Mouse (Mus musculus): ENCODE results near the gene Rab40b. TPM values are rescaled to one million over a fixed set of nuclear protein-coding genes. Genes with fewer than 3 reads are reported as not detected.
"Not testable (repeated sequence)": the region's sequence is repeated elsewhere in the genome, so short reads cannot be mapped to it uniquely, and the experiment has no call there.

Rab40b gene
- polyA plus RNA-seq, 1 experiment from 2014 or later = 12.1 TPM

GRCm38 (mm10) chr11:121354091-121354707 lies 33.9 kb downstream of the Rab40b start, which contains the start of gene Wdr45b:
Wdr45b (minus strand) TSS chr11:121354445.
- Histone ChIP-seq H3K27ac (replicated peaks) (peak within 1 kb of the TSS; percentile 93), H3K4me3 (peak within 1 kb of the TSS; percentile 98), H3K27me3 (no peaks in the 10 kb centered on the region), H3K4me2 (peak within 1 kb of the TSS; percentile 62), H3K4me1 (replicated peaks) (peaks cover 21% of the 10 kb centered on the region), H3K36me3 (no peaks in the 10 kb centered on the region), H3K9me3 (no peaks in the 10 kb centered on the region), H3K9ac (peak within 1 kb of the TSS; percentile 95)
- ATAC-seq (ENCODE audit: low FRiP score, low read depth) = peak; percentile 96
- WGBS = under 1% methylated on average over 68 of the region's 69 CpGs

- no peak for ATAC-seq (ENCODE audit: low FRiP score, low read depth)
- WGBS = 4% methylated on average over 40 of the region's 41 CpGs
- peak overlapping the region; percentile 62 for H3K4me2 ChIP-seq
Measured at GRCm38 (mm10) chr11:121353326-121354090, 34.5 kb downstream of the Rab40b start.

GRCm38 (mm10) chr11:121348727-121349126 lies 39.3 kb downstream of the Rab40b start:
- not testable (repeated sequence) for H3K4me2 ChIP-seq; ATAC-seq (ENCODE audit: low FRiP score, low read depth); H3K4me3 ChIP-seq; H3K9ac ChIP-seq; H3K9me3 ChIP-seq; H3K27me3 ChIP-seq; H3K36me3 ChIP-seq; H3K27ac ChIP-seq (replicated peaks)
- H3K4me1 ChIP-seq (replicated peaks) = peaks cover 13% of the 10 kb centered on the region
- WGBS = 95% methylated on average over 3 of the region's 3 CpGs

More at GRCm38 (mm10) chr11:121353326-121354090, 34.5 kb downstream of the Rab40b start:
- Histone ChIP-seq H3K36me3 (no peaks in the 10 kb centered on the region; the same call in 1 of the 2 replicates), H3K9ac (peak overlapping the region; percentile 95), H3K27me3 (no peaks in the 10 kb centered on the region), H3K27ac (replicated peaks) (peak overlapping the region; percentile 93), H3K4me3 (peak overlapping the region; percentile 98), H3K9me3 (no peaks in the 10 kb centered on the region), H3K4me1 (replicated peaks) (peaks cover 21% of the 10 kb centered on the region)

- no peak overlapping the region for H3K9ac ChIP-seq
- H3K4me1 ChIP-seq (replicated peaks) = peaks cover 10% of the 10 kb centered on the region
- H3K4me3 ChIP-seq = no peak overlapping the region
- H3K27me3 ChIP-seq = no peaks in the 10 kb centered on the region
- no peaks in the 10 kb centered on the region for H3K9me3 ChIP-seq
- peaks cover 10% of the 10 kb centered on the region for H3K36me3 ChIP-seq
- H3K4me2 ChIP-seq = no peak overlapping the region
- ATAC-seq (ENCODE audit: low FRiP score, low read depth) = no peak
- H3K27ac ChIP-seq (replicated peaks) = no peak overlapping the region
- 97% methylated on average over 2 of the region's 2 CpGs for WGBS
Measured at GRCm38 (mm10) chr11:121348166-121348565, 39.9 kb downstream of the Rab40b start.

DNA sequence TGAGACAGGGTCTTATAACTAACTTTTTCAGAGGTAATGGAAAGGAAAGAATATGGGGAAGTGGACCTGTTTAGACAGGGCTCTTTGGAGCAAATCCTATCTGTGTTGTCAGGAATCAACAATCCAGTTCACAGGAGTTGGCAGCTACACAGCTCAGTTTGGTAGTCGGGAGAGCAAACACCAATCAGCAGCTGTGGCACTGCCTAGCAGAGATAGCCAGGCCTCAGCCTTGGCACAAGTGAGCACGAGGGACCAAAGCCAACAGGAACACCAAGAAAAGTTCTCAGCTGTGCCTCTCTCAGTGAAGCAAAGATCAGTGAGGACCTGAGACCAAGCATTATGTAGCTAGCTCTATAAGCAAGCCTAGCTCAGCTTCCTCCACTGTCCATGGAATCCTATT lies 41.0 kb downstream of the Rab40b start:
- no peak overlapping the region for H3K4me2 ChIP-seq
- no peaks in the 10 kb centered on the region for H3K4me1 ChIP-seq (replicated peaks)
- H3K9me3 ChIP-seq = no peaks in the 10 kb centered on the region
- H3K36me3 ChIP-seq = peaks cover 10% of the 10 kb centered on the region
- no peak overlapping the region for H3K9ac ChIP-seq
- WGBS = 91% methylated on average over 2 of the region's 2 CpGs
- no peak overlapping the region for H3K4me3 ChIP-seq
- no peak for ATAC-seq (ENCODE audit: low FRiP score, low read depth)
- no peaks in the 10 kb centered on the region for H3K27me3 ChIP-seq
- no peak overlapping the region for H3K27ac ChIP-seq (replicated peaks)

- H3K4me1 ChIP-seq (replicated peaks); H3K9ac ChIP-seq; H3K27me3 ChIP-seq; H3K27ac ChIP-seq (replicated peaks); H3K4me3 ChIP-seq; H3K9me3 ChIP-seq; ATAC-seq (ENCODE audit: low FRiP score, low read depth); H3K4me2 ChIP-seq: not testable (repeated sequence)
- 40% methylated on average over 1 of the region's 1 CpGs for WGBS
- H3K36me3 ChIP-seq = peaks cover 11% of the 10 kb centered on the region
Measured at GRCm38 (mm10) chr11:121342423-121342822, 45.6 kb downstream of the Rab40b start.

DNA sequence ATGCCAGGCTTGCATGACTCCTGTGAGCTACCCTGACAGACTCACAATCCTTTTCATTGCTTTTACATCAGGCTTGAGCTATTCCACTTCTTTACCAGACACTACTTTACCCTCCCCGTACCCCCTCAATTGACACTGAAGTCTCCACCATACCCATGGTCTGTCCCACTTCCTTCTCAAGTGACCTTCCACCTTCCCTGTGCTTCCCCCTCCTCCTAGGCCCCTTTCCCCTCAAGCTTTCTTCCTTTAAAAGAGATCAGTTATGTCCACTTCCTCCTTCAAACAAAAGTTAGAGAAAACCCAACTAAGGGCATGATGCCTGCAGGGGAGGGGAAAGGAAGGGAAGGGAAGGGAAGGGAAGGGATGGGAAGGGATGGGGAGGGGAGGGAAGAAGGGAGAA lies 47.8 kb downstream of the Rab40b start:
- Histone ChIP-seq H3K36me3 (peaks cover 17% of the 10 kb centered on the region), H3K9ac (no peak overlapping the region), H3K4me1 (replicated peaks) (no peaks in the 10 kb centered on the region), H3K27ac (replicated peaks) (no peak overlapping the region), H3K9me3 (no peaks in the 10 kb centered on the region), H3K27me3 (no peaks in the 10 kb centered on the region), H3K4me2 (no peak overlapping the region), H3K4me3 (no peak overlapping the region)
- no peak for ATAC-seq (ENCODE audit: low FRiP score, low read depth)
- 79% methylated on average over 1 of the region's 1 CpGs for WGBS

DNA sequence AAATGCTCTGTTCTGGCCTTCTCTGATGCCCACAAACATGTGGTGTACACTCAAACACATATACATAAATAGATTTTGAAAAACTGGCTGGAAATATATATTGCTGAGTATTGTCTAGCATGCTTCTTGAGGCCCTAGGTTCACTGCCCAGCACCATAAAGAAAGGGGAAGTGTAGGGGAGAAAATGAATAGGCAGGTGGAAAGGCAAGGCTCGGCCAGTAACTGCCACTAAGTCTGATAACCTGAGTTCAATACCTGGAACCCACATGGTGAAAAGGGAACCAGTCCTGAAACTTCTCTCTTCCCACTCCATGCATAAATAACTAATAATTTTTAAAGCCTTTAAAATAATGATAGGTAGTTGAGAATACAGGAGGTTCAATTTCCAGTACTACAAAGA lies 48.4 kb downstream of the Rab40b start:
- H3K9me3 ChIP-seq = no peaks in the 10 kb centered on the region
- H3K4me2 ChIP-seq = no peak overlapping the region
- no peaks in the 10 kb centered on the region for H3K4me1 ChIP-seq (replicated peaks)
- no peak overlapping the region for H3K9ac ChIP-seq
- H3K36me3 ChIP-seq = peaks cover 23% of the 10 kb centered on the region
- ATAC-seq (ENCODE audit: low FRiP score, low read depth) = no peak
- H3K4me3 ChIP-seq = no peak overlapping the region
- H3K27me3 ChIP-seq = no peaks in the 10 kb centered on the region
- H3K27ac ChIP-seq (replicated peaks) = no peak overlapping the region
- WGBS = 91% methylated on average over 1 of the region's 1 CpGs

- Histone ChIP-seq H3K9me3 (no peaks in the 10 kb centered on the region), H3K4me1 (replicated peaks) (no peaks in the 10 kb centered on the region), H3K36me3 (peaks cover 61% of the 10 kb centered on the region), H3K4me3 (no peak overlapping the region), H3K9ac (no peak overlapping the region), H3K4me2 (no peak overlapping the region), H3K27ac (replicated peaks) (no peak overlapping the region), H3K27me3 (no peaks in the 10 kb centered on the region)
- ATAC-seq (ENCODE audit: low FRiP score, low read depth) = no peak
- 95% methylated on average over 3 of the region's 3 CpGs for WGBS
Measured at GRCm38 (mm10) chr11:121331641-121332040, 56.4 kb downstream of the Rab40b start.

DNA sequence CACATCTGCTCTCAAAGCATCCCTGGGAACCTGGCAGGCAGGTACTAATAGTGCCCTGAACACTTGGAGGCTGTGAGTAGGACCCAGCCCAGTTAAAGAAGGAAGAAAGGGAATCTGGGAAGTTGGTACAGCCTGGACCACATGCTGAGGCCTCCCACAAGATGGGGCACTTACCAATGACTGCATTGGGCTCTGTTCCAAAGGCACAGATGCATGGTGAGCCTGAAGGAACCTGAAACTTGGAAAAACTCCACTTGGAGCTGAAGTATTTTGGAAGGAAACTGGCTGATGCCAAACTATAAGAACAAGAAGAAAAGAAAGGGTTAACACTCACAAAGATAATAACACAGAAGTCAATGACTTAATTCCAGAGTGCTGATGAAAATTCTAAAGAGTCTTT lies 59.4 kb downstream of the Rab40b start:
- Histone ChIP-seq H3K9ac (no peak overlapping the region), H3K36me3 (peaks cover 48% of the 10 kb centered on the region), H3K27ac (replicated peaks) (no peak overlapping the region), H3K4me3 (no peak overlapping the region), H3K27me3 (no peaks in the 10 kb centered on the region), H3K4me2 (no peak overlapping the region), H3K4me1 (replicated peaks) (no peaks in the 10 kb centered on the region), H3K9me3 (no peaks in the 10 kb centered on the region)
- no peak for ATAC-seq (ENCODE audit: low FRiP score, low read depth)

DNA sequence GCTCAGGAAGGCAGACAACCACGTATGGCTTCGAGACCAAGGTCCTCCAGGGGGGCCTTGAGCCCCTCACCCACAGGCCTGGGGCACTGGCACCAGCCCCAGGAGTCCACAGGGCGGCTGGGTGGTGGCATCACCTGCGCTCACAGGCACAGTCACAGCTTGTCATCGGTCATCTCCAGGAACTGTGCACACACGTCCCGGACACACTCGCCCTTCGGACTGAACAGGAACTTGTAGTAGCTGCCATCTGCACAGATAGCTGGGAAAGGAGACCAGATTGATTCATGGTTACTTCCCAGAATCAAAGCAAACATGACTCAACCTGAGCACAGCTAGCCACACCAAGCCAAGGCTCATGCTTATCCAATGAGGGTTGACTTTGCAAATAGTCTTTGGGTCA lies 59.8 kb downstream of the Rab40b start:
- ATAC-seq (ENCODE audit: low FRiP score, low read depth) = no peak
- H3K4me3 ChIP-seq = no peak overlapping the region
- WGBS = 97% methylated on average over 9 of the region's 9 CpGs
- H3K9me3 ChIP-seq = no peaks in the 10 kb centered on the region
- H3K27me3 ChIP-seq = no peaks in the 10 kb centered on the region
- no peak overlapping the region for H3K4me2 ChIP-seq
- no peak overlapping the region for H3K9ac ChIP-seq
- H3K36me3 ChIP-seq = peaks cover 47% of the 10 kb centered on the region
- H3K4me1 ChIP-seq (replicated peaks) = no peaks in the 10 kb centered on the region
- H3K27ac ChIP-seq (replicated peaks) = no peak overlapping the region

DNA sequence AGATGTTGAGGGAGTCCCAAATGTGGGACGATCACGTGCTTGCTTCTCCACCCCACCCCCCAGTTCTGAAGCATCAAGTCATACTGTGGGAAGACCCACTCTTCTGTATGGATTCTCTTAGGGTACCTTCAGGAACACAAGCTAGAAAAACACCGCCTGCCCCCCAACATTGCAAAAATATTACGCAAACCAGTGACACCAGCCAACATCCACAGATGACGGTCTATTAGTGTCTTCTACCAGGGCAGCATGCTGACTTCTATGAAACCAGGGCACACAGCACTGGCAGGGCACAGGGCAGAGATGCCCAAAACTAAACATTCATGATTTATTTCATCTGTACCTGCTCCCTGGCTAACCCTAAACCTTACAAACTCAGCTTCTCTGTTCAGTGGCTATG lies 61.4 kb downstream of the Rab40b start:
- H3K4me3 ChIP-seq = no peak overlapping the region
- ATAC-seq (ENCODE audit: low FRiP score, low read depth) = no peak
- H3K9me3 ChIP-seq = no peaks in the 10 kb centered on the region
- no peak overlapping the region for H3K9ac ChIP-seq
- H3K27ac ChIP-seq (replicated peaks) = no peak overlapping the region
- peaks cover 35% of the 10 kb centered on the region for H3K36me3 ChIP-seq
- WGBS = 96% methylated on average over 5 of the region's 5 CpGs
- H3K4me1 ChIP-seq (replicated peaks) = no peaks in the 10 kb centered on the region
- H3K4me2 ChIP-seq = no peak overlapping the region
- no peaks in the 10 kb centered on the region for H3K27me3 ChIP-seq
